Mouse (Mus musculus) limb, embryonic 12.5 days (tissue): ENCODE data around the gene Gm49373. TPM values are rescaled to one million over a fixed set of nuclear protein-coding genes. Genes with fewer than 3 reads are reported as not detected.

Source experiments
- ATAC-seq: fragments of 200-750 bp; cut with Nextera tagmentation; 2 replicates; pipeline ENCODE4 v1.8.0; 2017; ENCODE audit warnings: low read depth, moderate TSS enrichment; ENCODE audit not compliant: insufficient number of reproducible peaks, insufficient read depth, low FRiP score, low TSS enrichment
- H3K27ac ChIP-seq: fragments of 300-500 bp; sonication (generic); 2 replicates; pipeline ENCODE4 v1.5.1; 2016; ENCODE audit warnings: mild to moderate bottlenecking, moderate library complexity
- H3K27me3 ChIP-seq: fragments of 300-500 bp; sonication (generic); 2 replicates; pipeline ENCODE4 v1.6.1; 2016; ENCODE audit warnings: mild to moderate bottlenecking, moderate library complexity
- H3K36me3 ChIP-seq: fragments of 300-500 bp; sonication (generic); 2 replicates; pipeline ENCODE4 v1.6.1; 2016; ENCODE audit warnings: mild to moderate bottlenecking, moderate library complexity
- H3K4me1 ChIP-seq: fragments of 300-500 bp; sonication (generic); replicated peaks from 2 replicates; pipeline ENCODE4 v1.6.1; 2016
- H3K4me2 ChIP-seq: fragments of 300-500 bp; sonication (generic); 2 replicates; pipeline ENCODE4 v1.6.1; 2016; ENCODE audit warnings: mild to moderate bottlenecking, moderate library complexity
- H3K4me3 ChIP-seq: fragments of 300-500 bp; sonication (generic); replicated peaks from 2 replicates; pipeline ENCODE4 v1.5.1; 2016; ENCODE audit warnings: mild to moderate bottlenecking
- H3K9ac ChIP-seq: fragments of 300-500 bp; sonication (generic); replicated peaks from 2 replicates; pipeline ENCODE4 v1.6.1; 2016; ENCODE audit warnings: mild to moderate bottlenecking, moderate library complexity
- H3K9me3 ChIP-seq: fragments of 300-500 bp; sonication (generic); 2 replicates; pipeline ENCODE4 v1.6.1; 2016; ENCODE audit warnings: mild to moderate bottlenecking, moderate library complexity
- WGBS: fragments of 180-500 bp; shearing (Covaris S2); methylation state at CpG from one replicate; pipeline ENCODE4 v1.1.7; 2016; 5-methylcytosine and 5-hydroxymethylcytosine counted together
- microRNA counts: library from miRNA; unstranded; fragments of <30 nt; microRNA quantifications from one replicate; lab custom pipeline; 2017
- microRNA-seq: library from miRNA; unstranded; fragments of <30 nt; microRNA quantifications from one replicate; pipeline ENCODE4, GENCODE M21; 2017
- polyA plus RNA-seq: library from polyadenylated mRNA; unstranded; fragments of >200 nt; fragmentation: Nextera tagmentation; extraction: Ambion mirVana; gene quantifications from 2 replicates; pipeline ENCODE4 v1.2.1, GENCODE M21; 2016

Gm49373 gene
- polyA plus RNA-seq, 1 experiment from 2014 or later, result 1.3 TPM

- no peak for ATAC-seq
- 2% methylated on average over 29 of the region's 29 CpGs for WGBS
Measured at GRCm38 (mm10) chr9:21014691-21015570, 58.0 kb downstream of the Gm49373 start.

More at GRCm38 (mm10) chr9:21014691-21015570, 58.0 kb downstream of the Gm49373 start:
- H3K4me3 ChIP-seq, result peak overlapping the region; percentile 38
- H3K4me2 ChIP-seq, result peak overlapping the region; percentile 59
- H3K36me3 ChIP-seq, result no peaks in the 10 kb centered on the region
- H3K27ac ChIP-seq, result 0 out of 2 replicates have a peak overlapping the region, but pooled peaks have one; percentile 20
- H3K9me3 ChIP-seq, result no peaks in the 10 kb centered on the region
- peaks cover 62% of the 10 kb centered on the region for H3K27me3 ChIP-seq
- H3K9ac ChIP-seq, result peak overlapping the region; percentile 42
- peaks cover 11% of the 10 kb centered on the region for H3K4me1 ChIP-seq

MicroRNA genes within 50 kb of the gene (microRNA counts, 519-probe panel; counts per million panel counts)
- microRNA mmu-miR-1900 (lab: Ali Mortazavi, UCI), result 5,920 counts per million, percentile 68 among the panel's probes with 10 or more counts

Small RNA genes within 50 kb of the gene (microRNA-seq; reads per million reads assigned to microRNA genes)
- gene Mir1900 (not detected), gene Mir7082 (not detected)

Other genes starting within 250 kb of the Gm49373 start
- 3.1 TPM in 2 replicates for gene A230050P20Rik, start 204.5 kb downstream of the Gm49373 start, polyA plus RNA-seq
- gene Angptl6, start 193.4 kb downstream of the Gm49373 start, polyA plus RNA-seq, result 2.2 and 2.3 TPM in 2 replicates
- 78.9 and 82.1 TPM in 2 replicates for gene Ppan, start 184.9 kb downstream of the Gm49373 start, polyA plus RNA-seq
- gene Eif3g, start 174.5 kb downstream of the Gm49373 start, polyA plus RNA-seq, result 328 and 335 TPM in 2 replicates
- 135 and 144 TPM in 2 replicates for gene Dnmt1, start 113.2 kb downstream of the Gm49373 start, polyA plus RNA-seq
- gene S1pr2, start 96.3 kb downstream of the Gm49373 start, polyA plus RNA-seq, result 52.9 and 53.4 TPM in 2 replicates
- 134 and 135 TPM in 2 replicates for gene Mrpl4, start 70.4 kb downstream of the Gm49373 start, polyA plus RNA-seq
- 8.8 and 8.9 TPM in 2 replicates for gene Icam1, start 57.1 kb downstream of the Gm49373 start, polyA plus RNA-seq
- gene Icam4, start 43.7 kb downstream of the Gm49373 start, polyA plus RNA-seq, result 1.9 and 2.5 TPM in 2 replicates
- gene Icam5, start 41.0 kb downstream of the Gm49373 start, polyA plus RNA-seq, result 0.22 TPM in 1 of 2 replicates, not detected in the other
- gene Zglp1, start 6.0 kb downstream of the Gm49373 start, polyA plus RNA-seq, result 0.68 and 1.5 TPM in 2 replicates
- gene Fdx1l, start 518 bp upstream of the Gm49373 start, polyA plus RNA-seq, result 52.4 and 56.7 TPM in 2 replicates
- gene Gm38431, start 18.9 kb upstream of the Gm49373 start, polyA plus RNA-seq, result 2.8 and 4.2 TPM in 2 replicates
- 60.8 and 77.0 TPM in 2 replicates for gene Raver1, start 18.9 kb upstream of the Gm49373 start, polyA plus RNA-seq
- gene Tyk2, start 58.1 kb upstream of the Gm49373 start, polyA plus RNA-seq, result 15.0 and 16.1 TPM in 2 replicates
- 338 and 357 TPM in 2 replicates for gene Cdc37, start 76.9 kb upstream of the Gm49373 start, polyA plus RNA-seq
- gene Pde4a, start 92.6 kb upstream of the Gm49373 start, polyA plus RNA-seq, result 4.8 and 5.6 TPM in 2 replicates
- gene Keap1, start 166.3 kb upstream of the Gm49373 start, polyA plus RNA-seq, result 64.7 and 65.2 TPM in 2 replicates
- gene S1pr5, start 175.3 kb upstream of the Gm49373 start, polyA plus RNA-seq, result 0.31 and 0.63 TPM in 2 replicates
- gene Atg4d, start 192.2 kb upstream of the Gm49373 start, polyA plus RNA-seq, result 29.8 and 34.9 TPM in 2 replicates
- 18.1 and 22.2 TPM in 2 replicates for gene Kri1, start 214.9 kb upstream of the Gm49373 start, polyA plus RNA-seq
- 46.1 and 46.9 TPM in 2 replicates for gene Cdkn2d, start 218.3 kb upstream of the Gm49373 start, polyA plus RNA-seq
- gene Ap1m2, start 239.2 kb upstream of the Gm49373 start, polyA plus RNA-seq, result 9.0 and 9.5 TPM in 2 replicates
- gene Slc44a2, start 247.6 kb upstream of the Gm49373 start, polyA plus RNA-seq, result 103 and 110 TPM in 2 replicates